10 mouse cellular contexts compared by ENCODE assay signal in genomic region chr11:75012997-75013694, GRCm38 (mm10).
A peak's percentile ranks its signal among the peaks of the same experiment; 100 is the strongest.
DNase-seq lines count a peak whose midpoint lies in the region; ATAC-seq lines count a peak whose summit lies in the region.
"Had no signal": no experiment of that assay in that cellular context is flagged by ENCODE, and none has a peak within 500 bp of the region (broad histone marks: within the 10 kb centered on the region; RNA-seq: fewer than 3 reads in every experiment).

No protein-coding gene starts in this region.

- H3K9me3 ChIP-seq in hindbrain, embryonic 16.5 days (ENCODE audit: control insufficient read depth, low read length): no peaks in the 10 kb centered on the region
- H3K9me3 ChIP-seq: G1E had no signal

- no peak overlapping the region for H3K4me3 ChIP-seq in hindbrain, embryonic 16.5 days (ENCODE audit: low read length)

- DNase-seq in cerebellum, postnatal 10 days: peak; percentile 47 to 64
- DNase-seq in gastrocnemius, postnatal 14 days: peak; percentile 82
- peak; percentile 45 to 74 for DNase-seq in left cerebral cortex, postnatal 25 days (ENCODE audit: low spot score in 2 of 2)
- peak; percentile 68 for DNase-seq in mesoderm, embryonic 11.5 days (ENCODE audit: low read depth, low spot score)
- DNase-seq in spleen, postnatal 4 days (ENCODE audit: low spot score in 2 of 2): peak; percentile 47 to 67

- no peaks in the 10 kb centered on the region for H3K27me3 ChIP-seq in hindbrain, embryonic 16.5 days (replicated peaks; ENCODE audit: control insufficient read depth, insufficient read depth, low read length)

- H3K4me1 ChIP-seq in hindbrain, embryonic 16.5 days (ENCODE audit: control insufficient read depth, insufficient read depth, low read depth, low read length): peaks cover 26% of the 10 kb centered on the region

- 31% methylated on average over 12 of the region's 12 CpGs for WGBS in hindbrain, embryonic 16.5 days

- H3K27ac ChIP-seq in hindbrain, embryonic 16.5 days (ENCODE audit: low read depth, low read length): peak overlapping the region; percentile 59
- H3K27ac ChIP-seq: macrophage had no signal

- intact Hi-C loops in gastrocnemius, postnatal 14 days (cut with DNase I; ENCODE audit: low total_unique reads): no loop called here
- intact Hi-C loops in left cerebral cortex, postnatal 25 days (cut with DNase I): no loop called here

- peak overlapping the region; percentile 17 for H3K4me2 ChIP-seq in hindbrain, embryonic 16.5 days (ENCODE audit: low read length)

- H3K9ac ChIP-seq in hindbrain, embryonic 16.5 days (ENCODE audit: low read depth, low read length): peak overlapping the region; percentile 27; the same call in 1 of the 2 replicates

- no peak for ATAC-seq in cerebellum, adult (ENCODE audit: insufficient number of reproducible peaks, low FRiP score, low TSS enrichment)
- peak; percentile 90 for ATAC-seq in common myeloid progenitor, adult 5-6 weeks (replicated peaks; ENCODE audit: low read depth, poor library complexity, severe bottlenecking)
- peak; percentile 81 for ATAC-seq in hindbrain, embryonic 16.5 days

- H3K36me3 ChIP-seq in hindbrain, embryonic 16.5 days (ENCODE audit: control insufficient read depth, insufficient read depth, low read length): no peaks in the 10 kb centered on the region
